Mouse (Mus musculus) liver, embryonic 13.5 days (tissue): Measurements from ENCODE around the gene Olfr9. TPM values are rescaled to one million over a fixed set of nuclear protein-coding genes. Genes with fewer than 3 reads are reported as not detected.
"Not testable (repeated sequence)": the region's sequence is repeated elsewhere in the genome, so short reads cannot be mapped to it uniquely, and the experiment has no call there.

ENCODE experiments used
- ATAC-seq: fragments of 200-750 bp; cut with Nextera tagmentation; 2 replicates; pipeline ENCODE4 v1.8.0; 2017; ENCODE audit warnings: low read depth, mild to moderate bottlenecking, moderate number of reproducible peaks, moderate library complexity
- DNase-seq: peaks from one replicate; pipeline ENCODE4 v3.0.0; 2022
- H3K27ac ChIP-seq: fragments of 300-500 bp; sonication (generic); 2 replicates; pipeline ENCODE4 v1.5.1; 2015; ENCODE audit warnings: moderate library complexity, mild to moderate bottlenecking, inconsistent platforms
- H3K27me3 ChIP-seq: fragments of 300-500 bp; sonication (generic); 2 replicates; pipeline ENCODE4 v1.6.1; 2015; ENCODE audit warnings: mild to moderate bottlenecking, inconsistent platforms
- H3K36me3 ChIP-seq: fragments of 300-500 bp; sonication (generic); 2 replicates; pipeline ENCODE4 v1.6.1; 2015; ENCODE audit warnings: mild to moderate bottlenecking, inconsistent platforms
- H3K4me1 ChIP-seq: fragments of 300-500 bp; sonication (generic); replicated peaks from 2 replicates; pipeline ENCODE4 v1.6.1; 2015; ENCODE audit warnings: inconsistent platforms
- H3K4me2 ChIP-seq: fragments of 300-500 bp; sonication (generic); 2 replicates; pipeline ENCODE4 v1.6.1; 2015; ENCODE audit warnings: inconsistent platforms, mild to moderate bottlenecking, moderate library complexity
- H3K4me3 ChIP-seq: fragments of 300-500 bp; sonication (generic); replicated peaks from 2 replicates; pipeline ENCODE4 v1.5.1; 2015; ENCODE audit warnings: mild to moderate bottlenecking, inconsistent platforms
- H3K9ac ChIP-seq: fragments of 300-500 bp; sonication (generic); 2 replicates; pipeline ENCODE4 v1.6.1; 2015; ENCODE audit warnings: mild to moderate bottlenecking, inconsistent platforms
- H3K9me3 ChIP-seq: fragments of 300-500 bp; sonication (generic); replicated peaks from 2 replicates; pipeline ENCODE4 v1.6.1; 2016; ENCODE audit warnings: inconsistent platforms
- WGBS: fragments of 180-500 bp; shearing (Covaris S2); methylation state at CpG from one replicate; pipeline ENCODE4 v1.1.7; 2015; ENCODE audit not compliant: insufficient replicate concordance; 5-methylcytosine and 5-hydroxymethylcytosine counted together
- polyA plus RNA-seq: library from polyadenylated mRNA; unstranded; fragments of >200 nt; fragmentation: Nextera tagmentation; extraction: Ambion mirVana; gene quantifications from 2 replicates; pipeline ENCODE4 v1.2.1, GENCODE M21; 2015

Gene Olfr9
- polyA plus RNA-seq, 1 experiment from 2014 or later, result not detected

- DNase-seq (no peak), ATAC-seq (no peak)
- H3K27ac ChIP-seq, result no peak within 1 kb of the TSS
- no peak within 1 kb of the TSS for H3K9ac ChIP-seq
- no peaks in the 10 kb centered on the region for H3K27me3 ChIP-seq
- H3K9me3 ChIP-seq, result no peaks in the 10 kb centered on the region
- no peak within 1 kb of the TSS for H3K4me3 ChIP-seq
- WGBS, result 40% methylated on average over 2 of the region's 2 CpGs
- no peak within 1 kb of the TSS for H3K4me2 ChIP-seq
- H3K36me3 ChIP-seq, result no peaks in the 10 kb centered on the region
- H3K4me1 ChIP-seq, result no peaks in the 10 kb centered on the region
These were observed 21.1 kb downstream of the Olfr9 start, which contains the start of gene Olfr763 for GRCm38 (mm10) chr10:129010288-129010841. TSS of gene Olfr763 (plus strand) at chr10:129010791.

DNA sequence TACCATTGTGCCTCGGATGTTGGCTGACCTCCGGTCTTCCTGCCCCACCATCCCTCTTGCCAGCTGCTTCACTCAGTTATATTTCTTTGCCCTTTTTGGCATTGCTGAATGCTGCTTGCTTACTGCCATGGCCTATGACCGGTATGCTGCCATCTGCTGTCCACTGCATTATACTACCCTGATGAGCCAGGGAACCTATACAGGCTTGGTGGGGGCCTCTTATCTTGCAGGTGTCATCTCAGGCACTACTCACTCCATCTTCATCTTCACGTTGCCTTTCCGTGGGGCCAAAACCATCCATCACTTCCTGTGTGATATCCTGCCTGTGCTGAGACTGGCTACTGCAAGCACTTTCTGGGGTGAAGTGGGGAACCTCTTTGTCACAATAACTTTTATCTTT is 22.3 kb downstream of the Olfr9 start:
- not testable (repeated sequence) for H3K9ac ChIP-seq, H3K4me1 ChIP-seq, DNase-seq, ATAC-seq, H3K4me3 ChIP-seq, H3K4me2 ChIP-seq, H3K36me3 ChIP-seq, H3K27me3 ChIP-seq, H3K27ac ChIP-seq, H3K9me3 ChIP-seq
- 45% methylated on average over 2 of the region's 5 CpGs for WGBS

GRCm38 (mm10) chr10:129014477-129014876 is 25.2 kb downstream of the Olfr9 start:
- no peak overlapping the region for H3K9ac ChIP-seq
- no peak overlapping the region for H3K4me3 ChIP-seq
- no peak overlapping the region for H3K27ac ChIP-seq
- H3K9me3 ChIP-seq, result no peaks in the 10 kb centered on the region
- H3K27me3 ChIP-seq, result no peaks in the 10 kb centered on the region
- ATAC-seq (no peak), DNase-seq (no peak)
- H3K4me1 ChIP-seq, result no peaks in the 10 kb centered on the region
- H3K4me2 ChIP-seq, result no peak overlapping the region
- no peaks in the 10 kb centered on the region for H3K36me3 ChIP-seq

GRCm38 (mm10) chr10:129023319-129023718 is 34.1 kb downstream of the Olfr9 start:
- Histone ChIP-seq H3K27me3 (no peaks in the 10 kb centered on the region), H3K4me2 (no peak overlapping the region), H3K9me3 (no peaks in the 10 kb centered on the region), H3K4me3 (no peak overlapping the region), H3K27ac (no peak overlapping the region), H3K4me1 (no peaks in the 10 kb centered on the region), H3K36me3 (no peaks in the 10 kb centered on the region), H3K9ac (no peak overlapping the region)
- DNase-seq (no peak), ATAC-seq (no peak)

DNA sequence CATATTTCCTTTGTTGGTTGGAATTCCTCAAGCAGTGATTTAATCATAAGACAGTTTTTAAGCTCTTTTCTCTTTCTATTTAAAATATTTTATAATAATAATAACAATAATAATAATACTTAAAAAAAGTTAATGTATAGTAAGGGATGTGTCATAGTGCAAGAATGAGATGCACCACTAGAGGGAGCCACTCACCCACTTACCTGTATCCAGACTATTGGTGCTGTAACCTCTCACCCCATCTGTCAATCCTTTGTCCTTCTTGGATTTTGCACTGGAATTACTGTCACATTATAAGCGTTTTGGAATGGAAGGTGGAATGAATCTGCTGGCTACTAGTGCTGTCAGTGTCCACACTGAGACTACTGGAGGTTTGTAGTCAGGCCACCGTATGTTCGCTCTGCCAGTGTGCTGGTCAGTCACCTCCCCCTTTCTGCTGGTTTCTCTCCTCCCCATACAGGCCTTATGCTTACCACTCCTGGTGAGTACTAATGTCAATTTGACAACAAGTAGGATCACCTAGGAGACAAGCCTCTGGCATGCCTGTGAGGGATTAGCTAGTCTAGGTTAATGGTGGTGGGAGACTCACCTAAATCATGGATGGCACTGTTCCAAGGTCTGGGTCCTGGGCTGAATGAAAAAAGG is 36.9 kb downstream of the Olfr9 start:
- Histone ChIP-seq H3K4me1 (no peaks in the 10 kb centered on the region), H3K9ac (no peak overlapping the region), H3K4me3 (no peak overlapping the region), H3K36me3 (no peaks in the 10 kb centered on the region), H3K9me3 (no peaks in the 10 kb centered on the region), H3K27me3 (no peaks in the 10 kb centered on the region), H3K27ac (no peak overlapping the region), H3K4me2 (no peak overlapping the region)
- WGBS, result 60% methylated on average over 3 of the region's 3 CpGs
- ATAC-seq, result no peak
- no peak for DNase-seq

- Histone ChIP-seq H3K27ac (no peak overlapping the region), H3K27me3 (no peaks in the 10 kb centered on the region), H3K4me3 (no peak overlapping the region), H3K4me2 (no peak overlapping the region), H3K9me3 (no peaks in the 10 kb centered on the region), H3K4me1 (no peaks in the 10 kb centered on the region), H3K9ac (no peak overlapping the region), H3K36me3 (no peaks in the 10 kb centered on the region)
- ATAC-seq (no peak), DNase-seq (no peak)
- WGBS, result 48% methylated on average over 2 of the region's 2 CpGs
These were observed 39.1 kb downstream of the Olfr9 start for GRCm38 (mm10) chr10:129028343-129028742.

DNA sequence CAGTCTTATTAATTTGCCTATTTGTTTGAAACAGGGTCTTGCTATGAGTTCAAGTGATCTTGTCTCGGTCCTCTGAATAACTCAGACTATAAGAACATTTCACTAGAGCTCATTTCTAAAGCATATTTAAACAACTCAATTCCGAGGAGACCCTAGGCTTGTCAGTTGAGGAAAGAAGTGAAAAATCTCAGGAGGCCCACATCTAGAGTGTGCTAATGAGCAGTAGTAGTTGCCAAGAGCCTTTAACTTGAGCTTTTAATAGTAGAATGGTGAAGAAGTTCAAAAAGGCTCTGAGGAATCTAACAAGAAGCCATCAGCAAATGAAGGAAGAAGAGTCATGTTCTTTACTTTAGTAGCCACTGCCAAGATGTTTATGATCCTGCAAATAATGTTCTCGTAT is 50.6 kb downstream of the Olfr9 start, which contains the start of gene Olfr764-ps1:
Gene Olfr764-ps1 (minus strand): TSS at position 101 of the 400 bp plus-strand sequence.
- Histone ChIP-seq H3K4me3 (no peak within 1 kb of the TSS), H3K27me3 (no peaks in the 10 kb centered on the region), H3K4me1 (no peaks in the 10 kb centered on the region), H3K36me3 (no peaks in the 10 kb centered on the region), H3K27ac (no peak within 1 kb of the TSS), H3K9ac (no peak within 1 kb of the TSS), H3K9me3 (no peaks in the 10 kb centered on the region), H3K4me2 (no peak within 1 kb of the TSS)
- 56% methylated on average over 3 of the region's 3 CpGs for WGBS
- DNase-seq, result no peak
- ATAC-seq, result no peak

Other genes starting within 250 kb of the Olfr9 start
- 1.8 and 2.6 TPM in 2 replicates for gene Dgka, start 244.6 kb upstream of the Olfr9 start, polyA plus RNA-seq
- gene Pym1, start 241.5 kb upstream of the Olfr9 start, polyA plus RNA-seq, result 20.4 and 20.8 TPM in 2 replicates
- gene Mmp19, start 198.5 kb upstream of the Olfr9 start, polyA plus RNA-seq, result 6.9 and 8.3 TPM in 2 replicates
- 20.4 and 23.6 TPM in 2 replicates for gene Dnajc14, start 185.4 kb upstream of the Olfr9 start, polyA plus RNA-seq
- gene Tmem198b, start 185.1 kb upstream of the Olfr9 start, polyA plus RNA-seq, result 2.4 and 3.2 TPM in 2 replicates
- 147 and 176 TPM in 2 replicates for gene Sarnp, start 172.1 kb upstream of the Olfr9 start, polyA plus RNA-seq
- 90.2 and 91.0 TPM in 2 replicates for gene Ormdl2, start 167.8 kb upstream of the Olfr9 start, polyA plus RNA-seq
- gene Gdf11, start 97.7 kb upstream of the Olfr9 start, polyA plus RNA-seq, result 0.43 and 0.66 TPM in 2 replicates
- gene Cd63, start 88.4 kb upstream of the Olfr9 start, polyA plus RNA-seq, result 118 and 119 TPM in 2 replicates
- gene Rdh5, start 66.5 kb upstream of the Olfr9 start, polyA plus RNA-seq, result 10.5 and 10.6 TPM in 2 replicates
- 81.9 and 87.1 TPM in 2 replicates for gene Bloc1s1, start 65.4 kb upstream of the Olfr9 start, polyA plus RNA-seq
- 0.12 and 0.41 TPM in 2 replicates for gene Itga7, start 55.6 kb upstream of the Olfr9 start, polyA plus RNA-seq
- gene Mettl7b, start 28.4 kb upstream of the Olfr9 start, polyA plus RNA-seq, result not detected in 2 replicates
- not detected in 2 replicates for gene Olfr763, start 21.4 kb downstream of the Olfr9 start, polyA plus RNA-seq
- gene Olfr764-ps1, start 50.5 kb downstream of the Olfr9 start, polyA plus RNA-seq, result not detected in 2 replicates
- not detected in 2 replicates for gene Olfr765, start 60.6 kb downstream of the Olfr9 start, polyA plus RNA-seq
- gene Olfr766-ps1, start 79.5 kb downstream of the Olfr9 start, polyA plus RNA-seq, result not detected in 2 replicates
- not detected in 2 replicates for gene Olfr767, start 93.5 kb downstream of the Olfr9 start, polyA plus RNA-seq
- gene Olfr768, start 109.9 kb downstream of the Olfr9 start, polyA plus RNA-seq, result not detected in 2 replicates
- not detected in 2 replicates for gene Olfr769, start 128.4 kb downstream of the Olfr9 start, polyA plus RNA-seq
- gene Olfr770, start 149.6 kb downstream of the Olfr9 start, polyA plus RNA-seq, result not detected in 2 replicates
- not detected in 2 replicates for gene Olfr771, start 175.3 kb downstream of the Olfr9 start, polyA plus RNA-seq
- not detected in 2 replicates for gene Olfr772, start 188.5 kb downstream of the Olfr9 start, polyA plus RNA-seq
- gene Olfr773, start 198.0 kb downstream of the Olfr9 start, polyA plus RNA-seq, result not detected in 2 replicates
- gene Olfr774, start 246.8 kb downstream of the Olfr9 start, polyA plus RNA-seq, result not detected in 2 replicates